Mouse (Mus musculus) small intestine, adult 2 months (tissue): ENCODE results near the gene Zfp523.

Experiments
- CTCF ChIP-seq: fragments of 200-500 bp; IDR thresholded peaks from 2 replicates; pipeline ENCODE4 v1.5.1; 2012; ENCODE audit warnings: low read depth, mild to moderate bottlenecking, control low read depth, inconsistent platforms, low read length, moderate library complexity, mixed read lengths; ENCODE audit not compliant: insufficient replicate concordance, insufficient read length; ENCODE audit errors: extremely low read depth
- POLR2A ChIP-seq: fragments of 200-500 bp; IDR thresholded peaks from 2 replicates; pipeline ENCODE4 v1.6.1; 2012; ENCODE audit warnings: low read depth, mild to moderate bottlenecking, control low read depth, inconsistent platforms, low read length, moderate library complexity

GRCm38 (mm10) chr17:28150456-28150855, 26.5 kb upstream of the Zfp523 start:
- TF ChIP-seq CTCF = no peak
- no peak for TF ChIP-seq POLR2A
